Mouse (Mus musculus) olfactory bulb, adult 2 months (tissue): ENCODE results near the gene Atp2a1.

Experiments
- CTCF ChIP-seq: fragments of 200-500 bp; IDR thresholded peaks from 2 replicates; pipeline ENCODE4 v1.5.1; 2012; ENCODE audit warnings: low read depth, mild to moderate bottlenecking, low read length, moderate library complexity; ENCODE audit not compliant: insufficient read depth
- POLR2A ChIP-seq: fragments of 200-500 bp; IDR thresholded peaks from 2 replicates; pipeline ENCODE4 v1.6.1; 2012; ENCODE audit warnings: mild to moderate bottlenecking, low read depth, low read length, moderate library complexity; ENCODE audit not compliant: insufficient read depth

DNA sequence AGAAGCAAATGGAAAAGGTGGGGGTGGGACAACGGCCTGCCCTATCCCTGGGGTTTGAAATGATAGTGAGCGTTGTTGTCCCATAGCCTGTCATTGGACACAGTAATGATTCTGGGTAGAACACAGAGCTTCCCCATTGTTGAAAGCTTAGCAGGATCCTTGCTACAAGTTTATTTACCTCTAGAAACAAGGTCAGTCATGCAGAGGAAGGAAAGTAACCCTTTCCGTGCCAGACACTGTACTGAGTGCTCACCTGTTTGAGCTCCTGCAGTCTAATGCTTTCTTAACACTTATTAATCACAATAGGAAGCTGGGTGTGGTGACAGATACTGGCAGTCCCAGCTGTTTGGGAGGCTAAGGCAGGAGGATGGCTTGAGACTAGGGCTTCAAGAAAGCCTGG, 27.1 kb downstream of the Atp2a1 start:
- TF ChIP-seq CTCF, result no peak
- TF ChIP-seq POLR2A, result no peak
